9 mouse cellular contexts compared by ENCODE assay signal in the genomic region with DNA sequence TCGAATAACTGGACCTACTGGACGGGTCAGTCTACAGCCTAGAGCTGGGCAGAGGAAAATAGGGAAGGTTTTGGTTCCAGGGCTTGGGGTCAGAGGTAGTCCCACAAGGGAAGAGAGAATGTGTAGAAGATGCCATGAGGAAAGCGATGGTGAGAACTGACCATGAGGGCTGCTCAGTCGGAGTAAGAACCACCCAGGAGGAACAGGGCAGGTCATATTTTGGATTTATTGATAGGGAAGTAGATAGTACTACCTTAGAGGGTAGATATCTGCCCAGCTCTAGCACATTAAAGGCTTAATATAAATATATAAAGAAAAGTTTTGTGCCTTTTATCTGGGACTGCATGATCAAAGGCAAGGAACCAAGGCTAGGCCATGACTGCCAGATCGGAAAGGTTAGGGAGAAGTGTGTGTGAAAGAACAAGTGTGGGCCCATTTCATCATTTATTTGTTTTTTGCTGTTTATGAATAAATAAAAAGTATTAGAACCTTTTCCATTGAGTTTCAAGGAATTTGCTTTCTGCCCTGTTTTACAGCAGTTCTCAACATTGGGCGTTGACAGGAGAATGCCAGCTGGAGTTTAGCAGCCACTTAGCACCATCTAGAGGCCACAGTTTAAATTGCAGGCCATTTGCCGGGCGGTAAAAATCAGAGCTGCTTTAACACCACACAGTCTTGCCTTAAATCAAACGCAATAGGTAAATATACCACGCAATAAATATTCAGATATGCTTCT. TPM values are rescaled to one million over a fixed set of nuclear protein-coding genes. Genes with fewer than 3 reads are reported as not detected.
DNase-seq lines count a peak whose midpoint lies in the region; ATAC-seq and TF ChIP-seq lines count a peak whose summit lies in the region.
"Had no signal": no experiment of that assay in that cellular context is flagged by ENCODE, and none has a peak within 500 bp of the region (broad histone marks: within the 10 kb centered on the region; RNA-seq: fewer than 3 reads in every experiment).

No protein-coding gene starts in this region.

- 54% methylated on average over 10 of the region's 10 CpGs for WGBS in forebrain, embryonic 11.5 days
- 52% methylated on average over 10 of the region's 10 CpGs for WGBS in hindbrain, postnatal 0 days
- 51% methylated on average over 10 of the region's 10 CpGs for WGBS in midbrain, embryonic 11.5 days
- WGBS in stomach, postnatal 0 days = 50% methylated on average over 10 of the region's 10 CpGs

- DNase-seq in gastrocnemius, adult 18-20 months (ENCODE audit: low spot score) = peak; percentile 29
- DNase-seq in gastrocnemius, adult 8-10 months (ENCODE audit: low spot score in 2 of 2) = no peak
- peak; percentile 69 for DNase-seq in brain, adult 2 months (ENCODE audit: low read depth, low spot score)
- DNase-seq in forebrain, embryonic 11.5 days (ENCODE audit: low spot score) = peak; percentile 78
- DNase-seq in hindbrain, postnatal 0 days (ENCODE audit: low spot score) = peak; percentile 80
- DNase-seq in left cerebral cortex, adult 11 months (ENCODE audit: low spot score) = peak; percentile 26
- DNase-seq in midbrain, embryonic 11.5 days (ENCODE audit: low spot score, missing footprints) = peak; percentile 97
- DNase-seq in stomach, postnatal 0 days (ENCODE audit: low spot score) = peak; percentile 54

- H3K27ac ChIP-seq in forebrain, embryonic 11.5 days (ENCODE audit: low read depth, low read length) = no peak overlapping the region
- no peak overlapping the region for H3K27ac ChIP-seq in hindbrain, postnatal 0 days
- H3K27ac ChIP-seq in midbrain, embryonic 11.5 days (ENCODE audit: low read depth, low read length) = no peak overlapping the region
- H3K27ac ChIP-seq in stomach, postnatal 0 days (replicated peaks) = no peak overlapping the region
- H3K27ac ChIP-seq: liver, embryonic 15.5 days had no signal

- ATAC-seq in forebrain, embryonic 11.5 days (replicated peaks; ENCODE audit: low FRiP score) = peak; percentile 88
- peak; percentile 81 for ATAC-seq in hindbrain, postnatal 0 days
- ATAC-seq in midbrain, embryonic 11.5 days (ENCODE audit: low FRiP score) = peak; percentile 80
- no peak for ATAC-seq in stomach, postnatal 0 days (ENCODE audit: low FRiP score, low TSS enrichment)

- peak; percentile 90 for TF ChIP-seq CTCF in hindbrain, postnatal 0 days (IDR thresholded peaks at IDR 0.05; ENCODE audit: low read depth)
- peak; percentile 88 for TF ChIP-seq CTCF in stomach, postnatal 0 days (IDR thresholded peaks at IDR 0.05; ENCODE audit: low read depth)

- H3K4me3 ChIP-seq in forebrain, embryonic 11.5 days (ENCODE audit: low read depth, low read length) = no peak overlapping the region
- H3K4me3 ChIP-seq in hindbrain, postnatal 0 days (ENCODE audit: low read length) = no peak overlapping the region
- no peak overlapping the region for H3K4me3 ChIP-seq in midbrain, embryonic 11.5 days (ENCODE audit: low read depth, low read length)
- no peak overlapping the region for H3K4me3 ChIP-seq in stomach, postnatal 0 days (ENCODE audit: low read depth, low read length)
- H3K4me3 ChIP-seq: liver, embryonic 15.5 days had no signal

- no peak overlapping the region for H3K4me2 ChIP-seq in forebrain, embryonic 11.5 days (ENCODE audit: low read depth, low read length, severe bottlenecking)
- H3K4me2 ChIP-seq in hindbrain, postnatal 0 days (ENCODE audit: low read depth, low read length) = no peak overlapping the region
- H3K4me2 ChIP-seq in midbrain, embryonic 11.5 days = no peak overlapping the region
- H3K4me2 ChIP-seq in stomach, postnatal 0 days (replicated peaks; ENCODE audit: low read depth) = no peak overlapping the region
- H3K4me2 ChIP-seq: liver, embryonic 15.5 days had no signal

- H3K36me3 ChIP-seq in forebrain, embryonic 11.5 days (ENCODE audit: control insufficient read depth, insufficient read depth, low read length) = no peaks in the 10 kb centered on the region
- no peaks in the 10 kb centered on the region for H3K36me3 ChIP-seq in hindbrain, postnatal 0 days (ENCODE audit: insufficient read depth, low read length)
- H3K36me3 ChIP-seq in midbrain, embryonic 11.5 days (ENCODE audit: control insufficient read depth, insufficient read depth, low read length) = no peaks in the 10 kb centered on the region
- no peaks in the 10 kb centered on the region for H3K36me3 ChIP-seq in stomach, postnatal 0 days (ENCODE audit: control insufficient read depth, insufficient read depth, low read length)
- H3K36me3 ChIP-seq: liver, embryonic 15.5 days had no signal

- H3K27me3 ChIP-seq in forebrain, embryonic 11.5 days (ENCODE audit: control insufficient read depth, insufficient read depth, low read length) = no peaks in the 10 kb centered on the region
- H3K27me3 ChIP-seq in hindbrain, postnatal 0 days (ENCODE audit: insufficient read depth, low read length) = no peaks in the 10 kb centered on the region
- H3K27me3 ChIP-seq in midbrain, embryonic 11.5 days (ENCODE audit: control insufficient read depth, insufficient read depth, low read length) = no peaks in the 10 kb centered on the region
- H3K27me3 ChIP-seq in stomach, postnatal 0 days (ENCODE audit: control insufficient read depth, insufficient read depth, low read length) = no peaks in the 10 kb centered on the region
- H3K27me3 ChIP-seq: liver, embryonic 15.5 days had no signal

- H3K9me3 ChIP-seq in forebrain, embryonic 11.5 days (ENCODE audit: control insufficient read depth, low read length) = no peaks in the 10 kb centered on the region
- no peaks in the 10 kb centered on the region for H3K9me3 ChIP-seq in hindbrain, postnatal 0 days (ENCODE audit: low read length)
- H3K9me3 ChIP-seq in midbrain, embryonic 11.5 days (ENCODE audit: control insufficient read depth, low read length) = no peaks in the 10 kb centered on the region
- H3K9me3 ChIP-seq in stomach, postnatal 0 days (ENCODE audit: control insufficient read depth, low read length) = no peaks in the 10 kb centered on the region
- H3K9me3 ChIP-seq: liver, embryonic 15.5 days had no signal

- no peak overlapping the region for H3K9ac ChIP-seq in forebrain, embryonic 11.5 days (ENCODE audit: low read length)
- no peak overlapping the region for H3K9ac ChIP-seq in hindbrain, postnatal 0 days (replicated peaks; ENCODE audit: low read length)
- H3K9ac ChIP-seq in midbrain, embryonic 11.5 days (ENCODE audit: low read length) = no peak overlapping the region
- no peak overlapping the region for H3K9ac ChIP-seq in stomach, postnatal 0 days (ENCODE audit: low read length)
- H3K9ac ChIP-seq: liver, embryonic 15.5 days had no signal

- no peaks in the 10 kb centered on the region for H3K4me1 ChIP-seq in forebrain, embryonic 11.5 days (replicated peaks; ENCODE audit: control insufficient read depth, insufficient read depth, low read length)
- H3K4me1 ChIP-seq in hindbrain, postnatal 0 days (ENCODE audit: insufficient read depth, low read length) = no peaks in the 10 kb centered on the region
- no peaks in the 10 kb centered on the region for H3K4me1 ChIP-seq in midbrain, embryonic 11.5 days (ENCODE audit: control insufficient read depth, insufficient read depth, low read length)
- H3K4me1 ChIP-seq in stomach, postnatal 0 days (replicated peaks; ENCODE audit: control insufficient read depth, insufficient read depth) = no peaks in the 10 kb centered on the region
- H3K4me1 ChIP-seq: liver, embryonic 15.5 days had no signal

- no peak for TF ChIP-seq EP300 in stomach, postnatal 0 days (optimal IDR thresholded peaks at IDR 0.05)

RNA-seq across cellular contexts. Expression of a gene that starts 53.9 kb away (rescaled TPM):
- total RNA-seq in gastrocnemius, adult 18-20 months (2021) = not detected
- total RNA-seq in gastrocnemius, adult 8-10 months (2022) = not detected
- polyA plus RNA-seq in forebrain, embryonic 11.5 days (2014; fragmentation: Nextera tagmentation; extraction: Ambion mirVana) = not detected in 2 replicates
- 0.21 TPM in 1 of 2 replicates, not detected in the other for total RNA-seq in hindbrain, postnatal 0 days (2014; rRNA removed)
- not detected in 2 replicates for polyA plus RNA-seq in hindbrain, postnatal 0 days (2015; fragmentation: Nextera tagmentation; extraction: Ambion mirVana)
- polyA plus RNA-seq in midbrain, embryonic 11.5 days (2014; fragmentation: Nextera tagmentation; extraction: Ambion mirVana) = not detected in 2 replicates
- not detected in 2 replicates for polyA plus RNA-seq in stomach, postnatal 0 days (2015; fragmentation: Nextera tagmentation; extraction: Ambion mirVana)
- polyA plus RNA-seq: liver, embryonic 15.5 days had no signal

Comparison
In these comparisons a context has a peak if more than half of its experiments do, and no peak if none do; other contexts are left out.
1. DNase-seq: peak in gastrocnemius, adult 18-20 months (single experiment), brain, adult 2 months (single experiment), forebrain, embryonic 11.5 days (single experiment), hindbrain, postnatal 0 days (single experiment), left cerebral cortex, adult 11 months (single experiment), midbrain, embryonic 11.5 days (single experiment) and stomach, postnatal 0 days (single experiment); none in gastrocnemius, adult 8-10 months (0 of 2).